Mouse (Mus musculus) adrenal gland, postnatal 36 days (tissue): ENCODE data around the gene Larp4b. TPM values are rescaled to one million over a fixed set of nuclear protein-coding genes. Genes with fewer than 3 reads are reported as not detected.

Experiments
- DNase-seq, 2 experiments: peaks; one replicate each; pipeline ENCODE4 v3.0.0; 2021; ENCODE audit warnings: mixed read lengths in 1 of 2
- total RNA-seq, 2 experiments: library from RNA; stranded (reverse); gene quantifications; 2 replicates each; pipeline ENCODE4 v1.2.3; 2021

Larp4b gene
- total RNA-seq, 2 experiments from 2014 or later, result 71.3 to 73.4 TPM

DNA sequence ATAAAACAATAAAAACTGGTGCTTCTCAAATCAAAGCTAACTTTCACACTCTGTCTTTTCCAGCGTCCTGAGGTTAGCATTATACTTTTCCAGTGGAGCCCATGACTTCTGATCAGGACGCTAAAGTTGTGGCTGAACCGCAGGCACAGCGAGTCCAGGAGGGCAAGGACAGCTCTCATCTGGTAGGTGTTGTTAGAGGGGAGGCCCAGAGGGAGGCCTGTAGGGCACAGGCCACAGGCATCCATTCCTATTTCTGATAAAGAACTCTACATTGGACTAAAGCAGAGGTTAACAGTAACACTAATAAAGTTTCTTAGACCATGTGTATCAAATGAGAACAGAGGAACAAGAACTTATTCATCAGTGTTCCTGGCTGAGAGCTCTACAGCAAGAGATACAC is 28.4 kb downstream of the Larp4b start:
- no peak for DNase-seq

DNA sequence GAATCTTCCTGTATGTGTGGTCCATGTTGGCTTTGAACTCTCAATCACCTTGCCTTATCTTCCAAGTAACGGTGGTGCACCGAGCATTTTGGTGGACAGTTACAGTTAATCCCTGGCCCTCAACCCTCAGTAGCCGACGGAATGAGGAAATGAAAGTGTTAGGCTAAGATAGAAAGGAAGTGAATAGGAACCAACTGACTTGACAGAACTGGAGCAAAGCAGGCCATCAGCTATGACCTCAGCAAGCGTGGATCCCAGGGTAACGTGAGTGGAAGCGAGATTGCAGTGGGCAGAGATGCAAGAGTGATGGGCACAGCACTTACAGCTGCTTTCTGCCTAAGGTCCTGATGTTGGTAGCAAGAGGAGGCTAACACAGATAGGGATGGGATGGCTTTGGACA is 31.5 kb downstream of the Larp4b start:
- DNase-seq, result no peak

DNA sequence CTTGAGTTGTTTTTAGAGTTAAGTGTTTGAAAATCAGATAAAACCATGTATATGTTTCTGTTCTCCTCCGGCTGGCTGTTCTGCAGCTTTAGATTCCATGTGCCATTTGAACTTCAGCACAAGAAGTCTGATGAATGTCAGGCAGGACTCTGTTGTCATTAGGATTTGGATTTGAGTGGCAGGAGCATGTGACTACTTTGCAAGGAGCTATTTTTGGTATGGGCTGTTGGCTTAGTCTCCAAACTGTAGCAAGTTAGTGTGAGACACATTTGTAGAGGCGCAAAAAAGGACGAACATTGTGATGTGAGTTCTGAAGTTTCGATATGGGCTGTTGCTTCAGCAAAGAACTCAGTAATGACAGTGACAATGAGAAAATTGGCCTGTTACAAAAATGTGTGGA is 34.0 kb downstream of the Larp4b start:
- no peak for DNase-seq

DNA sequence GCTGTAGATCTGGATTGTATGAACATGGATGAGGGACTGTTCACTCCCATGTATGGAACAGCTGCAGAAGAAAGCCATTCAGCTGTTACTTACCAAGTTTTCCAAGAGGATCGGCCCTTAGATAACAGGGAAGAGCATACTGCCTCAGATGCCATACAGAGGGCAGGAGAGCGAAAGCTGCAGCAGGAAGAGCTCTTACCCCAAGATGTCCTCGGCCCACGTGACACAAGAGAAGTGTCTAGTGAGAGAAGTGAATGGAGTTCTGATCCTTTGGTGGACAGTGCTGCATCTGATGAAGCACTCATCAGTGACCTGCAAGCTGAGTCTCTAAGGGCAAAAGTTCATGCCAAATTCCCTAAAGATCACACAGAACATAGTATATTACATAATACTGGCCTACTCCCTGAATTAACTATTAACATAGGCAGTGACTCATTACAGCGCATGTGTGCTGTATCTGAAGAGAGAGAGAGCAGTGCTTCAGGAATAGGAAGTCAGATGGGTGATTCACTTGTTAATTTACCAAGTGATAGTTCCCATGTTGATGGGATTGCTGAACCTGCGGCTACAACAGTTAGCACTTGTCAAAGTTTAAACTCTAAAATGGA is 35.1 kb downstream of the Larp4b start:
- no peak for DNase-seq

DNA sequence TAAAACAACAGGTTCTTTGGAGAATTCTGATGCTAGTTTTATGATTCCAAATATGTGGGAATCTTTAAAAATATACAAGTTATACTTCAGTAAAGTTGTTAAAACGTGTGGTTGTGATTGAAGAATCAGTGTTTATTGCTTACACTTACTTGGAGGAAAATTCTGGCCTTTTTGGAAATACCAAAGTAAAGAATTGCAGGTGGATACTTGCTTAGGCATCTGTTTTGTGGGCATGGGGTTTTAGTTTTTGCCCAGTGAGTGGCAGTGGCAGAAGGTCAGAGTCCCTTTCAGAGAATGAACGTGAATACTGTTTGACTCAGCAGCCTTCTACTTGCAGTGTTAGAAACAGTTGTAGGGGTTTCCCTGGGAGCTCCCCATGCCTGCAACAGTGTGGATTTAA is 40.7 kb downstream of the Larp4b start:
- no peak for DNase-seq

DNA sequence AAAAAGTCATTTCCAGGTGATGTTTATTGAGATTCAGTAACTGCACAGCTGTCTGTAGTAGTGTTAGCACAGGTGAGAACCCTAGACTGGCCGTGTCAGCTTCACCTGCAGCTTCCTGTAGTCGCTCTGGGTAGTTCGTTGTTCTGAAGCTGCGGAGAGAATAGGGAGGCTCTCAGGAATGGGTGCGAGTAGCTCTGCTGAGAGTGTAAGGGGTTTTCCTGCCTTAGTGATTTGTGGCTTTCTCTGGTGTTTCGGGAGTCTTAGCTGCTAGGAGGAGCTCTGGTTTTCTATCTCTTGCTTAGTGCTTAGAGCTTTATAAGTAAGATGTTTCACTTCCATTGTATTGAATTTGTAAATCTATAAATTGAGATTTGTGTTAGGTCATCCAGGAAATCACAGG is 42.4 kb downstream of the Larp4b start:
- no peak for DNase-seq

DNA sequence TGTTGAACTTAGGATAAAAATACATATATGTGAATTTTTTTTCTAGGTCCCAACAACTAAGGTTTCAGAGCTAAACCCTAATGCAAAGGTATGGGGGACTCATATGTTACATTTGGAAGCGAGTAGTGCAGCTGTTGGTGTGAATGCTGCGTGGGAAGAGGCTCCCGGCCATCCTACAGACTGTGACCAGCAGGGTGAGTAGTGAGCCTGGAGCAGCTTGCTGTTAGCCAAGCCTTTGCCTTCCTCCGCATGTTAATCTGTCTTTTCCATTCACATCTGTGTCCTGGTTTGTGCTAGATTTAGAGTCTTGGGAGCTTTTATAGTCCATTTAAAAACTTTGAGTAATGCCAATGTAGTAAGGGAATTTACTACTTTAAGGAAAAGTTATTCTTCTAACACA is 43.1 kb downstream of the Larp4b start:
- DNase-seq, result no peak

DNA sequence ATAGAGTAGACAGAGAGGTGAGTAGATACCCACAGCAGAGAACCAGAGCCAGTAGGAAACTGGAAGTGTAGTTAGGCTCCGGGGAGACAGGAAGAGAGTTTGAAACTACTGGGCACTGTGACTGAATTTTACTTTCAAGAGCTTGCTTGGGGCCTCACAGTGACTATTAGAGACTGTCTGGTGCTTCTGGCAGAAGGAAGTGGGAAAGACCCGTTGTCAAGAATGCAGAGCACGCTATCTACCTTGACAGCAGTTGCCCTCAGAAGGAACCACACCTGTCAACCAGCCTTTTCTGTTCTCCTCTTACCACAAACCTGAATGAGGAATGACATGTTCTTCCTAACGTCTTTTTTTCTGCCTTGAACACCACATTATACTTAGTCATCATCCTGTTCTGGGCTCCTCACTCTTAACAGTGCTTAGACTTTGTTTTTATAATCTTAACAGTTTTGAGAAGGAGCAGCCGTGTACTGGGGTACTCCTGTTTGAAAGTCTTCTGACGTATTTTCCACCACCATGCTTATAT is 45.8 kb downstream of the Larp4b start:
- no peak for DNase-seq

DNA sequence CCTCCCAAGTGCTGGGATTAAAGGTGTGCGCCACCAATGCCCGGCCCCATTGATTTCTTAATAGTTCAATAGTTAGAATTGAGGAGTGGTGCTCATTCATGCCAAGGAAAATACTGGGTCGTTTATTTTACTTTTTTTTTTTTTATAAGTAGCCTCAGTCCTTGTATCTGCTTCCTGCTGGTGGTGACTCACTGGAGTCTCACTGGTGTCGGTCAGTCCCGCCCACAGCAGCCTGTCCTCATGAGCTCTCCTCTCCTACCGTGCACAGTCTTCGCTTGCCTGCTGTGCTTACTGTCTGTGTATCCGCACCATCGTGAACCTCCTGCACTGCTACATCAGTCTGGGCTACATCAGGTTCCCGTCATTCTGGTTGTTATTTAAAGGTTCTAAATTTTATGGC is 46.5 kb downstream of the Larp4b start:
- peak; percentile 76 to 77 for DNase-seq

DNA sequence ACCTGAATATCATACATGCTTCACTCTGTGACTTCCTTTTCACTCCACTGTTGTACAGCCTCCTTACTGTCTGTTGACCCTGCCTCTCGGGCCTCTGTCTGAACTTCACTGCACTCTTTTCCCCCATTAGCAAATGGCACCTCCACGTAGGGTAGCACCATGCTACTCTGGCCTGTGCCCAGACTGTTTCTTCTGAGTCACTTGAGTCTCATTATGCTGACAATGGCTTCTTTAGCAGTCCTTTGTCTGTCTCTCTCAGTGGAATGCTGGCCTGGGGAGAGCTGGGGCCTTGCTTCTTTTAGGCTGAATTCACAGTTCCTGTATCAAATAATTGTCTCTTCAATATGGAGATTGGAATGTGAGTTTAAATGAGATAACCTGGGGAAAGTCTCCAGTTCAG is 48.7 kb downstream of the Larp4b start:
- peak; percentile 21 to 26 for DNase-seq

DNA sequence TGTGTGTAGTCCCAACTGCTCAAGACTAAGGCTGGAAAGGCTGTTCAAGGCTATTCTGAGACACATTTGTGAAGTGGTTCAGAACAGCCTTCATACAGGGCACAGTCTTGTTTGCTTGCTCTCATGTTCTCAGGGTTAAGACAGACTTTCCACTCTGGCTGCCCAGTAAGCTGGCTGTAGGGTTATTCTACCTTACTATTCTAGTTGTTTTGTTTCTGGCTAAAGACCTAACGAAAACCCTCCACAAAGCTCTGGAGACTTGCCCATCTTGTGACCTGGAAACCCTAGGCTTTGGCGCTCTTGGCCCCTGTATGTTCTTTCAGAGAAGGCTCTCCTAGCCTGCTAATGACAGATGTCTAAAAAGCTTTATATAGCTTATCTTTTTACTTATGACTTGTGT is 55.1 kb downstream of the Larp4b start:
- DNase-seq, result peak in 1 of 2 experiments; percentile 11

DNA sequence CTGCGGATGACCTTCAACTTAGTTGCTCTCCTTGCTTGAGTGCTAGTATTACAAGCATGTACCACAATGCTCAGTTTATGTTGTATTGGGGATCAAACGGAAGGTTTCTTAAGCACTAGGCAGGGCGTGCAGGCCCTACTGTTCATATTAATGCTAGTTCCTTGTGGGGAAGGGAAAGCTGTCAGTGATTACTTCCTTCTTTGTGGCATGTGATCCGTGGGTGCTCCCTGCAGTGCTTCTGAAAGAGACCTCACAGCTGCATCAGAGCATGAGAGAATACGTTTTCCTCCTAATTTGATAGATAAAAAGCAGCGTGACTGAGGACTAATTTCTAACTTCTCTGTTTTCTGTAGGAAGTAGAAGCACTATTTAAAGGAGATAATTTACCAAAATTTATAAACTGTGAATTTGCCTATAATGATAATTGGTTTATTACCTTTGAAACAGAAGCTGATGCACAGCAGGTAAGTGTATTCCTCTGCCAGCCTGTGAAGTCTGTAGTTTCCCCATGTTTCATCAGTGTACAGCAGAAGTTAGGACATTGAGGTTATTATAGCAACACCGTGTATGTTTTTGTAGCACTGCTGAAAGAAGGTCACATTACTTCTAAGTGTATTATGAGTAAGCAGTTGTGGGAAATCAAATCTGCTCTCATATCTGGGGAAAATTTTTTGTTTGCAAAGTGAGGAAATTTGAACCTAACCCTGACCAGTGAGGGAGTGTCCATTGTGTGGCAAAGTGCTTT is 56.0 kb downstream of the Larp4b start:
- no peak for DNase-seq

DNA sequence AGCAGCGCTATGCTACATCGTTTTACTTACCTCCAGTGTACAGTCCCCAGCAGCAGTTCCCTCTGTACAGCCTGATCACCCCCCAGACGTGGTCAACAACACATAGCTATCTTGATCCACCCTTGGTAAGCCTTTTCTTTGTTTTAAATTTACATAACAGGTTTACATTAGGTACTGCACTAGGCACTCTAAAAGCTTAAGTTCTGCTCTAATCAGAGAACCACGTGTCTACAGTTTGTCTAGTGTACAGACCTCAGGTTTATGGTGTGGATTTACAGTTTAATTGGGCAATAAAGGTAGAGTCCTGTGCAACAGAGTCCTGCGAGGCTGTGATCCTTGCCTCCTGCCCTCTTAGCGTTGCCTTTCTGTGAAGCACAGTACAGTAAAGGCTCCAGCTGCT is 57.4 kb downstream of the Larp4b start:
- no peak for DNase-seq

DNA sequence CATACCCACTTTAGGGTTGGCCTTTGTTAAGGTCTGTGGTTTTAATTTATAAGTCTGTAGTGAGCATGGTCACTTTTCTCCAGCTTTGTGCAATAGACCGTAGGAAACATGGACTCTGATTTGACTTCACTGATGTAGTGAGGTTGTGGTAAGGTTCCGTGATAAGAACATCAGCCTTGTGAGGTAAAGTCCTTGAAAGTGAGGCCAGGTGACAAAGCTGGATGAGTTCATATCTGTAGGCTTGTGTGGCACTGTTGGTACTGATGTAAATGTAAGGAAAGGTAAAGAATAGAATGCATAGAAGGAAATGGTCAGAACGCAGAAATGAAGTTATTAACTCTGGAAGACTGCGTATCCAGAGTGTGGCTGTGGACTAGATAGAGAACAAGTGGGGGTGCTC is 57.9 kb downstream of the Larp4b start:
- no peak for DNase-seq

DNA sequence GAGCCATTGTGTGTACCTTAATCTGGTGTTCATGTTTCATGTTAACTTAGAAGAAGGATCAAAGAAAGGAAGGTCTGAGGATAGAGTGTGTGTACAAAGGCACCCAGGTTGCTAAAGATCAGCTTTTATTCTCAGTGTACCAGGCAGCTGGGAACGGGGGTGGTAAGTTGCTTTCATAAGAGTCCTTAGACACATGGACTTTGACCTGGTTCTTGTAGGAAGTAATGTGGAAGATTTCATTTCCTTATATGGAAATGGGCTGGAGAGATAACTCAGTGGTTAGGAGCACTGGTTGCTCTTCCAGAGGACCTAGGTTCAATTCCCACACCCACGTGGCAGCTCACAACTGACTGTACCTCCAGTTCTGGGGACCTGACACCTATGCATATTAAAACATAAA is 58.6 kb downstream of the Larp4b start:
- no peak for DNase-seq

DNA sequence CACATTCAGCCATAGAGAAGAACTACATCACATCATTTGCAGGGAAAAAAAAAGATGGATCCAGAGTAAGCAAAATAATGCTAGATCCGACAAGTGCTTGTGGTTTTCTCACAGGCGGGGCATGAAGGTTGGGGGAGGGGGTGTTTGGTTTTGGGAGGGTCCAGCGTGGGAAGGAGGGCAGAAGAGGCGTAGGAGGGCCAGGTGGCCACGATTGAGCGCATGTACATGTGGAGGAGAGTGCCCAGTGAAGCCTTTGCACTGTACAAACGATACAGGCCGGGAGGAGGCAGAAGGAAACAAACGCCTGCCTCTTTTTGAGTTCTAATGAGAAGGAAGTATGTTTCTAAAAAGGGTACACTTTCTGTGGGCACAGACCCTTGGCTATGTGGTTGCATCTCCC is 60.1 kb downstream of the Larp4b start:
- no peak for DNase-seq

DNA sequence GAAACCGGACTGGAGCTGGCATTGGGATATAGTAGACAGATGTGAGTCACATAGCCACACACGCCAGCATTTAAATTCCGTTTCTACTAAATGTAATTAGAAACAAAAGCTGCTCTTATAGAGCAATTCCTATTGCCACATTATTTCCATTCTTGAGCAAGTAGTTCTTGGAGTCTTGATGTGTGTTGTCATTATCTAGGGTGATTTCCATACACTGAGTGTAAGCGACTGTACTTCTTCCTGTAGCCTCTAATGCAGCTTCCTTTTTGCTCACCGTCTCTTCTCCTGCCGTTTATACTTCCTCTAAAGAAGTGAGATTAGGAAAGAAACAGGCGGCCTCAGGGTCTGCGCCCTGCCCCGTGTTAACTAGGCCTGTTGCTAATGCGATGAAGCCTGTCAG is 65.6 kb downstream of the Larp4b start:
- no peak for DNase-seq

DNA sequence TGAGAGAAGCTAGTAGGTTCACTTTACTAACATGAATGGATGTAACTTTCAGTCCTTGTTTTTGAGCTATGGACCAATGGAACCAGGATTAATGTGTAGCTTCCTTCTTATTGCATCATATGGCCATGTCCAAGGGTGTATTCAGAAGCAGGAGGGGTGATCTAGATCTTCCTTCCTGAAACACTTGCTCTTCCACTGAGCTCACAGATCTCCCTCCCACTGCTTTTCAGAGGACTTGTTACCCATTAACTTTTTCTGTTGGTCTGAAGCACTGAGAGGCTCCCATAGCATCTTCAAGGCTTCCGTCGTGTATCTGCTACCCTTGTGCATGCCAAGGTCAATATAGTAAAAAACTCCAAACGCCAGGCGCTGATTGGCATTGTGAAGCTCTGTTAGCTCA is 69.2 kb downstream of the Larp4b start:
- no peak for DNase-seq

DNA sequence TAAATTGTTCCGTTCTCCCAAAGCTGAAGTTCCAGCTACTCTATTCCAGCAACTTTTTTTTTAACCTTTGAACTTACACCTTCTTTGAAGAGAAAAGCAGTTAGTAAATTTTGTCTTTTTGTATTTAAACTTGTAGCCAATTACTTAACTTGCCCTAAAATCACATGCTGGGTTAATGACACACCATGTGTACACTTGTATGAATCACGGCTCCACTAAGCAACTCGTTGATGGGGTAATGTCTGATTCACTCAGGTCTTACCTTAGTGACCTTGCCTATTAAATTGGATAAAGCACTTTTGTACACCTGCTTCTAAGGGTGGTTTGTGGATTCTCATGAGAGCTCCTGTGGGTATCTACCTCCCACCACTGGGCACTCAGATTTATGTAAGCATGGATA is 74.2 kb downstream of the Larp4b start:
- DNase-seq, result no peak

DNA sequence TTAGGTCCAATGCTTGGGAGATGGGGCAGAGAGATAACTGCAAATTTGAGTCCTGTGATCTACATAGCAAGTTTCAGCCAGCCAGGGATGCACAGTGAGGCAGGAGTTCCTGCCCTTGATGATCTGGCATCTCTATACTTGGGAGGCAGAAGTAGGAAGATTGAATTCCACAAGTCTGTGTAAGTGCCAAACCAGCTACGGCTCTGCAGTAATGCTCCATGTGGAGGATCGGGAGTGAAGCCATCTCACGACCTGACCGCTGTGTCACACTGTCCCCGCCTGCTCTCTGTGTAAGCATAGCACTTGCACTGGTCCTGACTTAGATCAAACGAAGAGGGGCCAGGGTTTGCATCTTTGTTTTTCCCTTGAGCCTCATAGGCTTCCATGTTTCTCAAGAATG is 75.9 kb downstream of the Larp4b start:
- DNase-seq, result no peak

DNA sequence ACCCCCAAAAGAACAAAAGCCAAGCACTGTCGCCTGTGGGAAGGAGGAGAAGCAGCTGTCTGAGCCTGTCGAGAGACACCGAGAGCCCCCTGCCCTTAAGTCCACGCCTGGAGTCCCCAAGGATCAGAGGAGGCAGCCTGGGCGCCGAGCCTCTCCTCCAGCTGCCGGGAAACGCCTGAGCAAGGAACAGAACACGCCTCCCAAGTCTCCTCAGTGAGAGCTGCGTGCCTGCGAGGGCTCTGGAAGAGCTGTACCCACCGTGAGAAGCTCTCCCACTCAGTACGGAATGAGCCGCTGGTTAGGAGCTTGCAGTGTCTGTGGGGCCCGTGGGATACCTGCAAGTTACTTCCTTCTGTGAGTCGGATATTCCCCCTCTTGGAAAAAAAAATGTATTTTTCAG is 77.0 kb downstream of the Larp4b start:
- no peak for DNase-seq

DNA sequence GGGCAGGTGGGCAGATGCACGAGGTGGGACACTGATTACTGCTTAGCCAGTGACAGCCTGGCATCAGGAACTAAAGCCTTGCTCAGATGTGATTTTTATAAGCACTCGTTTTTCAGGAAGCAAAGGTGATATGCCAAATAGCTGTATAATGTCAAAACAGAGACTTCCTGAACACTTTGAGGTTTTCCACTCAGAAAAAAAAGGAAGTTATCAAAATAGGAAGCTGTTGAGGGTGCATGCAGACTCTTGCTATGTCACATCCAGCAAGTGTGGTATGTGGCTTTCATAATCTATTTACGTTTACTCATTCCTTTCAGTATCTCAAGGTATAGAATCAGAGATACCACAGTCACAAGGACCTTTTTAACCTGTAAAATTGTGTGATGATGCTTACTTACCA is 79.7 kb downstream of the Larp4b start:
- no peak for DNase-seq

DNA sequence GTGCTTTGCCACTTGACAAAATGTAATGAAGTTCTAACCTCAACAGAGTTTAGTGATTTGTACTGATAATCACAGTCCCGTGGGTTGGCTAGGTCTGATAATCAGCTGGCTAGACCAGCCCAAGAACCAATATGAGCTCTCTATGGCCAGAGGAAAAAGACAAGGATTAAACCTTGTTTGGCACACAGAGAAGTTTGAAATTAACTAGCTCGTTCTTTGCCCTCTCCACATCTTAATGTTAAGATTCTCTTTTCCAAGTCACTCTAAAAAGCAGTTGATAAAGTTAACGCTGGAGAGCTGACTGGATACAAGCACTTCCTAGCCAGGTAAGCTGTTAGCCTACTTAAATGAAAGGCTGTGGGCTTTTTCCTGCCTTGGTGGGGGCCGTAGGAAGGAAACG is 81.5 kb downstream of the Larp4b start:
- DNase-seq, result no peak

DNA sequence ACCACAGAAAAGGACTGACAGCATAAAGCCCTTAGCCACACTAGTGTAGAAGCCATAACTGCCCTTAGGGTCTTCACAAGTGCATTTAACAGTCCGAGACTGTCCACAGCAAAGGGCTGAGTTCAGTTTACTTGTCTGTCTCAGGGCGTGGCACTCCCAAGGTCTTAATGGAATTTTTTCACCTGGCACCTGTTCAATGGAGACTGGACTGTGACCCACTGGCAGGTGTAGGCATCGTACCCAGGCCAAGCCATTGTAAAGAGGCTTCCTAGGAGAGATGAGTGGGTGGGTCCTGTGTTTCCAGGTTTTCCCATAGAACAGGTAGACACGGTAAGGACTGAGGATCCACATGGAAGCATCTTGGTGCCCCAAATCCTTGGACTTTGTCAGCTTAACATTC is 84.6 kb downstream of the Larp4b start:
- DNase-seq, result no peak
